Mouse (Mus musculus): ENCODE results near the gene Psmb7.

Psmb7 gene

DNA sequence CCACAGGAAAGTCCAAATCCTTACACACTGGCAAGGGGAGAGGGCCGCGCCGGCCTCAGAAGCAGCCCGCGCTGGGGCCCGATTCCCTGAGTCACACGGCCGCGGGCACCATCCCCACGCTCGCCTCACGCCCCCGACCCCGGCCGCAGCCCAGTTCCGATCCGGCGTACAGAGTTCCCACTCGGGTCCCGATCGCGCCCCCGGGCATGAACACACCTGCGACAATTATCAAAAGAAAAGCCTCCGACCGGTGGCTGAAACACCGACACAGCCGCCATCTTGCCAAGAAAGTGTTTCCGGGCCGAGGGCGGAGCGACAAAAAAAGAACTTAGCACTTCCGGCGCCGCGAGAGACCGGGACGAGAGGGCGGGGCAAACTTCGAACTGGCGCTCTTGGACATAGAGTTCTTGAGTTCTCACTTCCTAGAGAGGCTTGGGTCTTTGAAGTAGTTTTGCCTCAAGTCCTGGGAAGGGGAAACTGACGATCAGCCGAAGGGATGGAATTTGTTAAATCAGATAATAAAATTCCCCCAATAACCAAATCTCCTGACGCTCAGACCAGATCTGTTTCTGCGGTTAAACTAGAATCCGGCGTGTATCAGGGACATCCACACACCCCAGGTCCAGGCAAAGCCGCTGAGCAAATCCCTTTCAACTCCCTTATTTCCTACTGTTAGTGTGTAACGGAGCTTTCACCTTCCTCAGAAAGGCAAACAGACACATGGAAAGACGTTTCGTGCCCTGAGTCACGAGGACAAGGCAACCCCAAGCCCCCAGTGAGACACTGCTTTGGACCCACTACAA is at the start of gene Psmb7:
Gene Psmb7 (minus strand): TSS at position 463 of the 803 bp plus-strand sequence.
- peak; percentile 91 for DNase-seq (ENCODE audit: extremely low read depth, insufficient read length, low spot score)

DNA sequence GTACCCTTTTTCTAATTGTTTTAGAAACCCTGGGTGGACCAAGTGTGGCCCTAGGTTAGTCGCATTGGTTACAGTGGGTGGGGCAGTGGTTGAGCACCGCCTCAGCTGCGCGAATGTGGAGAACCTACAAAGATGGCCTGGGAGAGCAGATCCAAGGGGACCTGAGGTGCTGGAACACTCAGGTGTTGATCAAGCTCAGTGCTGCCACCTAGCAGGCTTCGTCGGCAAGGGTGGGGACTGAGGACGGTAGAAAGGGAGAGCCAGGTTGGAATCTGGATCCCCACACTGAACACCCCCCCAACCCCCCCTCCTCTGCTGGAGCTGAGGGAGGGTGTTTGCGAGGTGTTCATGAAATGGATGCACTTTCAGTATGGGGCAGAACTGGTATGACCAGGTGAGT is 47.7 kb upstream of the Psmb7 start:
- DNase-seq (ENCODE audit: extremely low read depth, insufficient read length, low spot score) = no peak

DNA sequence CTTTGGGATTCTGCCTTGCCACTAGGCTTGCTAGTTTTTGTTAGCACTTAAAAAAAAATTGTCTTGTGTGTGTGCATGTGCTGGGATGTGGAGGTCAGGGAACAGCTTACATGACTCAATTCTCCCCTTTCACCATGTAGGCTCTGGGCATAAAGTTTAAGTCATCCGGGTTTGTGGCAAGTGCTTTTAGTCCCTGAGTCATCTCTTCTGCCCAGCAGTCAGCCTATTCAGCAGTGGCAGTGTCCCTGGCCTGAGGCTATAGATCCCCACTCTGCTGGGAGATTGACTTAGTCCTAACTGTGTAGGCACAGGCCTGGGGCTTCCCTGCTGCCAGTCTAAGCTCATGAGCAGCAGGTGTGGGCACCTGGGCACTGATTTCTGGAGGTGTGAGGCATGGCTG is 46.0 kb upstream of the Psmb7 start:
- DNase-seq (ENCODE audit: extremely low read depth, insufficient read length, low spot score) = peak; percentile 71

DNA sequence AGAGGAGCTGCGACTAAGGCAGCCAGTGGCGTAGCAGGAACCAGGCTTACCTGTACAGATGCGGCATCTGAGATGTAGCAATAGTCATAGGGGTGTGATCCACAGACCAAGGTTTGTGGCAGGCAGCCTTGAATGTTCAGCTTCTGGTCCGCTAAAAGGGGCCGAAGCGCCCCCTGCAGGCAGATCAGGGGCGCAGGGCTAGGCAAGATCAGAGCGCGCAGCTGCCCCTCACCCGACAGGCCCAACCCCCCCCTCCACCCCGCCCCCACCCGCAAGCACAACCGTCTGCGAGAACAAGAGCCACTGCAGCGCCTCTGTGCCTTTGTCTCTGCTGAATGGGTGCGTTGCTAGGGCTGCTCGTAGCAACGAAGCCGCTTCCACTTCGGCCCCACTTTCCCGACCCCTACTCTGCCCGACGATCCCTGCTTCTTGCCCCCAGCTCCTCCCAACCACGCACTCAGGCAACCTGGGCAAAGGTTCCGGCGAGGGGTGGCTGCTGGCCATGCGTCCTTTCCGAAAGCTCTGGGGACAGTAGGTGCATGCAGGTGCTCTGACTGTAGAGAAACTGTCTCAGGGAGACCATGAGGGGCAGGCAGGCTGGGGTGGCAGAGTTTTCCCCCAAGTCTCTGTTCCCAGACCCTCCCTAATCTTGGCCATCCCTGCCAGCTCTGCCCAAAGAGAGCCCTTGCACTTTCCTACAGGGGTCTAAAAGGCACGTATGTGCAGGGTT is 45.1 kb upstream of the Psmb7 start:
- DNase-seq (ENCODE audit: extremely low read depth, insufficient read length, low spot score) = no peak

DNA sequence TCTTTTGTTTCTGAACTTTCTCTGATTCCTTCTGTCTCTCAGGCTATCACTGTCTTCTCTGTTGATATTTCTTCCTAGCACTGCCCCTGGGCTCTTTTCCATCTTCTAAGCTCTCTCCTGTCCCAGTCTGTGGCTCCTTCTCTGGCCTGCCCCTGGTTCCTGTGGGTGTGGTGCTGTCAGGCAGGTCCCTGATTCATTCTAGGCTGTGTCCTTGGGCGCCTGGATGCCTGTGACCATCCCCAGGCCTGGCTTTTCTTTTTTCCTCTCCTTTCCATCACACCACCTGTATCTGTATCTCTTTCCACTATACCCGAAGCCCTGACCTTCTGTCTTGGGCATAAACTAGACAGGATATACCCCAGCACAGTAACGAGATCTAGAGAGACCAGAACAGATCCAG is 41.9 kb upstream of the Psmb7 start:
- no peak for DNase-seq (ENCODE audit: extremely low read depth, insufficient read length, low spot score)

DNA sequence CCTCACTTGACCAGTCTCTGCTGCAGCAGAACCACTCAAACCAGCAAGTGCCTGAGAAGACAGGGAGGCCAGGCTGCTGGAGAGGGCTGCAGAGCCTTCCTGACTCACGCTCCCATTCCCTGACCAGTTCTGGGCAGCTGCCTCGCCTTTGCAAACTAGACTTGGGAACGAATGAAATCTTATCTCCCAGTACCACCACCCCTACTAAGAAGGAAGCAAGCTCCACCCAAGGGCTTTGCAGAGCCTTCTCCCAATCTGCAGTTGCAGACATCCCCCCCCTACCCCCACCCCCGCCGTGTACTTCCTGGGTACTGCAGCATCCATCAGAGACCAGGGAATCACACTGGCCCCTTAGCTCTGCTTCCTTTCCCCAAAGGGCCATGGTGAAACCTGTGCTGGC is 39.2 kb upstream of the Psmb7 start:
- DNase-seq (ENCODE audit: extremely low read depth, insufficient read length, low spot score) = peak; percentile 47

DNA sequence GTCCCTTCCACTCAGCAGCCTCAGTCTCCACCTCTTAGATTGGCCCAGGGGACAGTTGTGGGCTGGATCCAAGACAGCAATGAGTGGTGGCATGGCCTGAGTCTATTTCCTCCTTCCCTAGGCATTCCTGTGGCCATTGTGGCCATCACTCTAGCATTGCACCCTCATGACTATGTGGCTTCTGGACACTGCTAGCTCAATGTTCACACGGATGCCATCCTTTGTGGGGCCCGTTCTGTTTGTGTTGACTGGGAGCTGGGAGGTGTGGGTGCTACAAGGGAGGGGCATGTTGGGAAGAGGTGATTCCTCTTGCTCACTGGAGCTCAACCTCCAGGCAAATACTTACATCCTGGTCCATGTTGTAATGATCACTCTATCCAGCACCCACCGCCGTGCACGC is 38.3 kb upstream of the Psmb7 start:
- peak; percentile 86 for DNase-seq (ENCODE audit: extremely low read depth, insufficient read length, low spot score)

DNA sequence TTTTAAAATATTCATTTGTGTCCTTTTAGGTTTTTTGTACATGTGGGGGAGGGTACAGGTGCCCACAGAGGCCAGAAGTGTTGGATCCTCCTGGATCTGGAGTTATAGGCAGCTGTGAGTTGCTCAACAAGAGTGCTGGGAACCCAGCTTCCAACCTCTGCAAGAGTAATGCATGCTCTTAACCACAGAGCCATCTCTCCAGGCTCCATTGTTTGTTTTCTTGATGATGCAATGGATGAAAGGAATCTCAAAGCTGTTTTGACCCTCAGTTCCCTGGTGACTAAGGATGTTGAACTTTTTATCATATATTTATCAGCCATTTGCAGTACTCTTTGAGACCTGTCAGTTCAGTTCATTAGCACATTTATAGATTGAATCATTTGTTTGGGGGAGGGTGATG is 35.1 kb upstream of the Psmb7 start:
- DNase-seq (ENCODE audit: extremely low read depth, insufficient read length, low spot score) = peak; percentile 34

DNA sequence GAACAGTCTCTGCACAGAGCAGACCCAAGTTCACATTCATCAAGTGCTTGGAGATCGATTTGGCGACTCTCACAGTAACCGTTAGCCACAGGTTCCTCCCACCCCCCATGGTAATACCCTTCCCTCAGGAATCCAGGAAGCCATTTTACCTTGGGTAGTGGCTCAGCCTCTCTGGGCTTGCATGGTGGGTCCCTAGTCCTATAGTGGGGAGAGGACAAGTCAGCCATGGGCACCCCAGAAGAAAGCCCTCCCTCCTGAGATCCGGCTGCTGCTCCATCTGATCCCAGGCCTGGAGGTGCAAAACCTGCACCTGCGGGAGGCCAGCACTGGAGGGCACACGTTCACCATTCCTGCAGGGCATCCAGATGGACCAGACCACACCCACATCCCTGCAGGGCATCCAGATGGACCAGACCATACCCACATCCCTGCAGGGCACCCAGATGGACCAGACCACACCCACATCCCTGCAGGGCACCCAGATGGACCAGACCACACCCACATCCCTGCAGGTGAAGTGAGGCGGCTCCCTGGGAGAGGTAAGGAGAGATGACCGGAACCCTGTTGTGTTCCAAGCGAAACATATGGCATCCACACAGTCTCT is 31.6 kb upstream of the Psmb7 start:
- no peak for DNase-seq (ENCODE audit: extremely low read depth, insufficient read length, low spot score)

DNA sequence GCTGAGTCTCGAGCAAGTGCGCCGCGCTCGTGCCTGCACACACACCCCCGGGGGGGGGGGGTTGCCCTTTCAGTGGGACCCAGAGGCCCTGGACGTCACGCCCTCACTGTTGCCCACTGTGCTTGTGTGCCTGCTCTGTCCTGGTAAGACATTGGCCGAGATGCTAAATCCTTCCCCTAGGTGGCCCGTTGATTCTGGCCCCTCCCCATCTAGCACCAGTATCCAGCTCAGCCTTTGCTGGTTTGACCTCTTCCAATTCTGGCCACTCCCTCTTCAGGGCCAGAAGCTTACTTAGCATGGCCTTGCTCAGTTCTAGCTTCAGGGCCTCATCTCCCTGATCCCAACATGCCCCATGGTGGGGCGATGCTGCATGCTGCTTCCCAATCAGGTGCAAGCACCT is 28.6 kb upstream of the Psmb7 start:
- DNase-seq (ENCODE audit: extremely low read depth, insufficient read length, low spot score) = no peak

DNA sequence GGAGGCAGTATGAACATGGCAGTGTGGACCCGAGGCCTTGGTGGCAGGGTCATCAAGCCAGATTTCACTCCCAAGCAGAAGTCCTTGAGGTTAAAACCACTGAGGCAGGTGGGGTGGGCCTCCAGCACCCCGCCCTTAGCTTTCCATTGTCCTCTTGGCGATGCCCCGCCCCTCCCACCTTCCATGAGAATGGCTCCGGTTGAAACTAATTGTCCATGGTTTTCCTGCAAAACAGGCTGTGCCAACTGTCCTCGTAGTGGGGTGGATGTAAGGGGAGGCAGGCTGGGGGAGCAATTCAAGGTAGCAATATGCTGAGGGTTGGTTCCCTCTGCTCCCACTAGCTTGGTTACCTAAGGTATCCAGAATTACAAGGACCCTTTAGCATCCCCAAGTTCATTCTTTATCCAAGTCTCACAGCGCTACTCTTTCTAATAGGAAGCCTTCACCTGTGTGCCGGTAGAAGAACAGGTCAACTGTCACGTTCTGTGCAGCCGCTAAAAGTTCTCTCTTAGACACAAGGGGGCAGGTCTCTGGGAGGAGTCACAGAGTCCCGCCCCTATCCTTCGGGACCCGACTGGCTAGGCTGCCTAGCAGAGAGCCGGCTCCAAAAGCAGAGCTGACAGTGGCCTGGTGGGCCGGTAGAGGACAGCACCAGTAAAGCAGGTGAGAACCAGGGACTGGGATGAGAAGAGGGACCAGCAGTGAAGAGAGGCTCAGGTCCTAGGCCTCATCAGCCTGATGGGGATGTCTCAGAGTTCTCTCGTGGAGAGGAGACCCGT is 25.1 kb upstream of the Psmb7 start:
- no peak for DNase-seq (ENCODE audit: extremely low read depth, insufficient read length, low spot score)

DNA sequence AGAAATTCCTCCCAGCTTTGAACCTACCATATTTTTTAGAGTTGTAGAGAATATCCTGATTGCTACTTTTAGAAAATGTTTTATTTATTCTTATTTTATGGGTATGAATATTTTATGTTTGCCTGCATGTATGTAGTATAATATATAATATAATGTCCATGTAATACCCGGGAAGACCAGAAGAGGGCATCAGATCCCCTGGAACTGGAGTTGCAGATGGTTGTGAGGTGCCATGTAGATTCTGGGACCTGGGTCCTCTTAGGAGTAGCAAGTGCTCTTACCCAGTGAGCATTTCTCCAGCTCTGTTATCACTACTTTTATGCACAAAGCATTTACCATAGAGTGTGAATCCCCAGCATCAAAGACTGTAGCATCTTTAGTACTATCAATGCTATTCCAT is 17.5 kb upstream of the Psmb7 start:
- no peak for DNase-seq (ENCODE audit: extremely low read depth, insufficient read length, low spot score)

DNA sequence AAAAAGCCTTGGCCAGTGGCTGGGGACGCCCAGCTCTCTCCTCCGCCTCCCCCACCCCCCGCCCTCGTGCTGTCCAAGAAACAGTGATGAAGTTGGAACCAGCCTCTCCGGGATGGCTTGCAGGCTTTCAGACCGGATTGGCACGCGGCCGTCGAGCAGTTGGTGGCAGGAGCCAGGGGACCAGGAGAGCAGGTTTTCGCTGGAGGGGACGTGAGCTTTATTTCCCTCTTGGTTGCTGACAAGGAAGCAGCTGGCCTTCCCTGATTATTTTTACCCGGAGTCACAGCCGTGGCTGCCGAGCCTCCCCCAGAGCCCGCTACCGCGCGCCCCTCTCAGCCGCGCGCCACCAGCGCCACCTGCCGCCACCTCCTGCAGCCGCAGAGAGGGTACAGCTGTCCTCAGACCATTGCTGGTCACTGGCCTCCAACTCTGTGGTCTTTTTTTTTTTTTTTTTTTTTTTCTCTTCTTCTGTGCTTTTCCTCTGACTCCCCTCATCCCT is 14.5 kb upstream of the Psmb7 start:
- DNase-seq (ENCODE audit: extremely low read depth, insufficient read length, low spot score) = peak; percentile 87

DNA sequence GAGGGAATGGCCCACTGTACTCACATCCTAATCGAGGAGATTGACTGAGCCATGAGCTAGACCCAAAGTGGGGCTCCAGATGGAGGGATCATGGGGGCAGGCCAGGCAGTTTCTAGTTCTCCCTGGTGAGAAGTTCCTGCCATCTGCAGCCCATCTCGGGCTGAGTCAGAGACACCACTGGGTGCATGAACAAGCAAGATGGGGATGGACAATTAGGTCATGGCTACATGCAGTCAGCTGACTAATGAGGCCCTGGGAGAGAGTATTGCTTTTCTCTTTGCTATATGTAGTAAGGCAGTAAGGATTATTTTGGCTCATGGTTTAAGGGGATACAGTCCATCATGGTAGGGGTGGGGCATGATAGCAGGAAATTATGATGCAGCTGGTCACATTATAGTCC is 9.8 kb upstream of the Psmb7 start:
- peak; percentile 70 for DNase-seq (ENCODE audit: extremely low read depth, insufficient read length, low spot score)

DNA sequence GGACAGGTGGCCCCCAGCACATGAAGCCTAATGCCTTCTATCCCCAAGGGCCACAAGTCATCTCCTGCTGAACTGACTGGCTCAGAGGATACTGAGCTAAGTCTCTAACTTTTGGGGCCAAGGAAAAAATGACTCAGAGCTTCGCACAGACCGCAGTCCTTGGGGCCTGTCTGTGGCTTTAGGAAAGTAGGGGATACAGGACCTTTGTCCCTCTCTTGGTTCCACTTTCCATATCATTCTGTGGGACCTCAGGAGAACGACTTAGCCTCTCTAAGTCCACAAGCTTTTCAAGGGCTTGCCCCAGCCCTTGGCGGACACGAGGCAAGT is 9.4 kb upstream of the Psmb7 start:
- DNase-seq (ENCODE audit: extremely low read depth, insufficient read length, low spot score) = no peak

DNA sequence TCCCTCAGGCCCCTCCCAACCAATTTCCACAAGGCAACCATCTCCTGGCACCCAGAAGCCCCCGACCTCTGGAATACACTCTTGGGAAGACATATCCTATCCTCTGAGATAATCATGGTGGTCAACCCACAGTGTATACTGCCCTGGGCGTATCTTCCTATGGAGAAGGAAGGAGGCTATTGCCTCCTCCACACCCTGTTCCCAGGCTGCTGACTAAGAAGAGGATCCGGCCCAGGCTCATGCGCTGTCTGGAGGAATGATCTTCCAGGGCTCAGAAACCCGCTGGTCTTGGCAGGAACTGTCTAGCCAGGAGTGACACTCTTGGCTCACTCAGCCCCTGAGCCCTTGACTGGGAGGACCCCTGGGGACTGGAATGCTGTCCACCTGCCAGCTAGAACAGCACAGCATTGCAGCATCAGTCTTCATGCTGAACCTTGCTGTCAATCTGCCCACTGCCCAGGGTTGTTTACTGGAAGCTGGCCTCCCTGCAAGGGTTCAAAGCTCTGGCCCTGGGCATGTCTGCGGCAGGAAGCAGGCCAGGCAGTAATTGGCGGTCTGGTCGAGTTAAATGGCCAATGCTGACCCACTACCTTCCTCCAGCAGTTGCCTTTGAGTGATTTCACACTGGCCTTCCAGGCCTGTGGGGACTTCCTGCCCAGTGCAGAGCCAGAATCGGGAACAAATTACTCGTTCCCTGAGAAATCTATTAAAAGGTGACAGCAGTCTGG is 8.8 kb upstream of the Psmb7 start:
- DNase-seq (ENCODE audit: extremely low read depth, insufficient read length, low spot score) = peak; percentile 85

DNA sequence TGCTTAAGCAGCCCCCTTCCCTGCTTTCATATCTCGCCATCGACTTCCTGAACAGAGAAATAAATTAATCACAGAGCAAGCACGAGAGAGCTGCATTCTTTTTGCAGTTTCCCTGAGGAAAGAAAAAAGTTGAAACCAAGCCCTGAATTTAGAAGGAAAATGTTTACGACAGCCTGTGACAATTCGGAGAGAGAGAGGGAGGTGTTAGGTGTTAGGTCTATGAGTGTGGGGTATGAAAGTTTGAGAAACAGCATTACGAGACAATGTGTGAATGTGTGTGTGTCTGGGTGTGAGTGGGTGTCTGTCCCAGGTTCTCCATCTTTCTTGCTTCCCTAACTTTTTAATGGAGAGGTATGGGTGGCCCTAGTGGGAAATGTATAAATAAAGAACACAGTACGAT is 8.2 kb upstream of the Psmb7 start:
- DNase-seq (ENCODE audit: extremely low read depth, insufficient read length, low spot score) = no peak

DNA sequence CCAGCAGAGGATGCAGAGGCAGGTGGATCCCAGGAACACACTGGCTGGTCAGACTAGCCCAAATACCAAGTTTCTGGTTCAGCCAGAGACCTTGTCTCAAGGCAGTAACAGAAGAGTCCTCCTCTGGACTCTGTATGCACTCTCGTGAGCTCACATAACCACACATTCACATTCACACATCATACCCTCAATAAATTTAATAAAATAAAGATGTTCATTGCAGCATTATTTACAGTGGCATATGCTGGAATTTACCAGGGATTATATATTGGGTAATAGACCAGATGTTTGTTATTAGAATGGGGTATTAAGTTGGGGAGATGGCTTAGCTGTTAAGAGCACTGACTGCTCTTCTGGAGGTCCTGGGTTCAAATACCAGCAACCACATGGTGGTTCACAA is 6.5 kb upstream of the Psmb7 start:
- no peak for DNase-seq (ENCODE audit: extremely low read depth, insufficient read length, low spot score)

DNA sequence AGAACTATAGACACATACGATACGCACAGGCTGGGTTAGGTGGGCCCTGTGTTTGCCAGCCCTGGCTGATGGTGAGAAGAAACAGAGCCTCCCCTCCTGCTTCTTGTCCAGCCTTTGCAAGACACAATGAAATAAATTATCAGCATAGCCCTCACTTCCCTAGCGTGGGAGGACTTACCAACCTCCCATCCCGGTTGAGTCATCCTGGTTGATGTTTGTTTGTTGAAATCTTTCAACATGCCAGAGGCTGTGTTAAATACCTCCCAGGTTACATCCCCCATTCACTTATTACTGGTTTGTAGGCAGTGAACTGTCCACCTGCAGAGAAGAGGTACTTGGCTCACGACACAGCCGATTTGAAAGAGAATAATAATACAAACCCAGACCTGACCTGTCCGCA is 3.8 kb upstream of the Psmb7 start:
- DNase-seq (ENCODE audit: extremely low read depth, insufficient read length, low spot score) = no peak

DNA sequence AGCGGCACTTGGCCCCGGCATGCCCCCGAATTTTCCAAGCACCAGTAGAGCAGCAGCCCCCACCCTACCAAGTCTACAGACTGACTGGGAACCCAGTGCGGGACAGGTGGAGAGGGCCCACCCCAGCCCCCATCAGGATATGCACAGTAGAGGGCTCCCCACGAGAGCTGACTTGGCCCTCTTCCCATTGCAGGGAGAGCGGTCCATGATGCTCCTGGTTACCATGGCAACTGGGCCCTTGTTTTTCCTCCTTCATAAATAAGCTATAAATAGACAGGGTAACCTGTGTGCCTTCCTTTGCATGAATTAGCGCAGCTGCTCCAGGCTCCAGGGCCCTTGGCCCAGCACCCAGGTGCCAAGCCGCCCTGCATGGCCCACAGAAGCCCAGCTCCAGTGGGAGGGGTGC is 3.3 kb upstream of the Psmb7 start:
- DNase-seq (ENCODE audit: extremely low read depth, insufficient read length, low spot score) = no peak

All from 3134 (cell line).